Mouse (Mus musculus) stomach, embryonic 15.5 days (tissue): Measurements from ENCODE around the gene BC052040. TPM values are rescaled to one million over a fixed set of nuclear protein-coding genes. Genes with fewer than 3 reads are reported as not detected.

Experiments used
- ATAC-seq: fragments of 200-750 bp; cut with Nextera tagmentation; 2 replicates; pipeline ENCODE4 v1.8.0; 2017; ENCODE audit warnings: low read depth, moderate number of reproducible peaks, moderate TSS enrichment; ENCODE audit not compliant: insufficient read depth, low FRiP score
- H3K27ac ChIP-seq: fragments of 300-500 bp; sonication (generic); 2 replicates; pipeline ENCODE4 v1.5.1; 2015; ENCODE audit warnings: mild to moderate bottlenecking, inconsistent platforms
- H3K27me3 ChIP-seq: fragments of 300-500 bp; sonication (generic); replicated peaks from 2 replicates; pipeline ENCODE4 v1.6.1; 2015; ENCODE audit warnings: inconsistent platforms
- H3K36me3 ChIP-seq: fragments of 300-500 bp; sonication (generic); 2 replicates; pipeline ENCODE4 v1.6.1; 2015; ENCODE audit warnings: inconsistent platforms
- H3K4me1 ChIP-seq: fragments of 300-500 bp; sonication (generic); 2 replicates; pipeline ENCODE4 v1.6.1; 2015; ENCODE audit warnings: inconsistent platforms
- H3K4me2 ChIP-seq: fragments of 300-500 bp; sonication (generic); 2 replicates; pipeline ENCODE4 v1.6.1; 2015; ENCODE audit warnings: mild to moderate bottlenecking, inconsistent platforms
- H3K4me3 ChIP-seq: fragments of 300-500 bp; sonication (generic); replicated peaks from 2 replicates; pipeline ENCODE4 v1.5.1; 2015; ENCODE audit warnings: inconsistent platforms
- H3K9ac ChIP-seq: fragments of 300-500 bp; sonication (generic); 2 replicates; pipeline ENCODE4 v1.6.1; 2015; ENCODE audit warnings: inconsistent platforms
- H3K9me3 ChIP-seq: fragments of 300-500 bp; sonication (generic); 2 replicates; pipeline ENCODE4 v1.6.1; 2016; ENCODE audit warnings: inconsistent platforms
- WGBS: fragments of 180-500 bp; shearing (Covaris S2); methylation state at CpG from one replicate; pipeline ENCODE4 v1.1.7; 2015; 5-methylcytosine and 5-hydroxymethylcytosine counted together
- polyA plus RNA-seq: library from polyadenylated mRNA; unstranded; fragments of >200 nt; fragmentation: Nextera tagmentation; extraction: Ambion mirVana; gene quantifications from 2 replicates; pipeline ENCODE4 v1.2.1, GENCODE M21; 2015

Gene BC052040
- polyA plus RNA-seq, 1 experiment from 2014 or later, result 11.9 TPM

DNA sequence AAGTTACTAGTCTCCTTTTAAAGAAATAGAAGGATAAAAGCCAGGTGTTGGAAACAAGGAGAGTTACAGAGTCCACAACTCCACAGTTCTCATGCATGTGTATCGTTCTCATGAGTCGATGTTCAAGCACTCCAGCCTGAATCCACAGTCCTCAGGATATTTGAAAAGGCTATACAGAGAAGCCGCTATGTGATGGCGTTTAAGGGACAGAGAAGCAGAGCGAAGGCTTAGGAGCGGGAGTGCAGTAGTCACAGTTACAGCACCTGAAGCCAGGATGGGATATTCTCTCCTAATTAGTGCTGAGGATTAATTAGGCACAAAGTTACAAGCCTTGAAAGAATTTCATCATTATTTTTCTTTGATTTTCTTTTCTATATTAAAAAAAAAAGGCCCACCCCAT, 143.2 kb downstream of the BC052040 start:
- WGBS, result 86% methylated on average over 6 of the region's 6 CpGs

DNA sequence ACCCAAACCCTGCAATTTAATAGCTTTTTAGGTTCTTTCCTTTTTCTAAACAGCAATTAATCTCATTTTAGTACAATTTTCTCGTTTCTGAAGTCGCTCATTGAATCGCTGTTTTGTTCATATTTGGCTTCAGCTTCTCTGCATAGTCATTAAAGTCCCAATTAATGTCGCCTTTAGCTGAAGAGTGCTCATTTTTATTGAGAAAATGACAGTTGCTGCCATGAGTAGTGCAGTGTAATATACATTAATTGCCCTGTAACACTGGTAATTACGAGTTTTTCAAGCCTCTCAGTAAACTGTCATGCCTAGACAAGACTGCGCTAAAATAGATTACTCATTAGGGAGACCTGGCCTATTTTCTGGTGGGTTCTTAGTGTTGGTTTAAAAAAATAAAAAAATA, 144.0 kb downstream of the BC052040 start:
- no peaks in the 10 kb centered on the region for H3K4me1 ChIP-seq
- no peak overlapping the region for H3K27ac ChIP-seq
- ATAC-seq, result no peak
- no peaks in the 10 kb centered on the region for H3K9me3 ChIP-seq
- H3K36me3 ChIP-seq, result no peaks in the 10 kb centered on the region
- H3K27me3 ChIP-seq, result no peaks in the 10 kb centered on the region
- H3K4me3 ChIP-seq, result no peak overlapping the region
- no peak overlapping the region for H3K4me2 ChIP-seq
- no peak overlapping the region for H3K9ac ChIP-seq
- WGBS, result 68% methylated on average over 6 of the region's 6 CpGs

More for the DNA sequence above, 143.2 kb downstream of the BC052040 start:
- ATAC-seq, result no peak
- no peaks in the 10 kb centered on the region for H3K36me3 ChIP-seq
- H3K4me1 ChIP-seq, result no peaks in the 10 kb centered on the region
- H3K27me3 ChIP-seq, result no peaks in the 10 kb centered on the region
- H3K9ac ChIP-seq, result no peak overlapping the region
- H3K9me3 ChIP-seq, result no peaks in the 10 kb centered on the region
- no peak overlapping the region for H3K4me2 ChIP-seq
- H3K4me3 ChIP-seq, result no peak overlapping the region
- no peak overlapping the region for H3K27ac ChIP-seq

DNA sequence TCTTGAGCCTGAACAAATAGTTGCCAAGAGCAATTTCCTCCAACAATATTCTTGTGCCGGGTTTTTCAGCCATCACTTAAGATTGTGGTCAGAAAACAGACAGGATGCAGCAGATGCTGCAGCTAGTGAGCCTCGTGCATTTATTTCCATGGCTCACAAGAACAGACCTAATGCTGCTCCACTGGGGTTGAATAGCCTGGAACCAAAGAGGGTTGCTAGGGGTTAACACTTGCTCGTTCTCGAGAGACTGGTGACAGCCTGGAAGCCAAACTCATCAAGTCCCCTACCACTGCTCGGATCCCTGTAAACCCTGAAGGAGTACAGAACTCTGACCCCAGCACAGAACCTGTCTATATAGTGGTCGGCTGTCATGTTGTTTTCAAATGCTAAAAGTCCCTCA, 144.4 kb downstream of the BC052040 start:
- no peak overlapping the region for H3K4me3 ChIP-seq
- no peak overlapping the region for H3K27ac ChIP-seq
- H3K4me1 ChIP-seq, result no peaks in the 10 kb centered on the region
- no peaks in the 10 kb centered on the region for H3K36me3 ChIP-seq
- H3K4me2 ChIP-seq, result no peak overlapping the region
- H3K27me3 ChIP-seq, result no peaks in the 10 kb centered on the region
- no peak for ATAC-seq
- 49% methylated on average over 6 of the region's 6 CpGs for WGBS
- no peaks in the 10 kb centered on the region for H3K9me3 ChIP-seq
- no peak overlapping the region for H3K9ac ChIP-seq

DNA sequence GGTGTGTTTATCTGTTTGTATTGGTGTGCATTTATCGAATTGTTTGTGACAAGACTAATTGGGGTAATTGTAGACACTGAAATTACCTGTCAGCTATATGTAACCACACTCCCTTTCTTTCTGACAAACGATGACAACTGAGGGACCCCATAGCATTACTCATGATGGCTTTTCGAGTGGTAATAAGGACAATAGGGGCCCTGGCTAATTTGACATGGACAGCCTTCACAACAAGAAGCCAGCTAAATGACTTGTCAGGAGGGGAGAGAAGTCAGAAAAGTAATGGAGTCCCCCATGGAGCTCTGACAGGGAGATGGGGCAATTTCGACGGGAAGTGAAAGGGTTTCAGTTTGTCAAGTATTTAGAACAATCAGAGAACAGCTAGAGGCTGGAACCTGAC, 145.3 kb downstream of the BC052040 start:
- Histone ChIP-seq H3K9ac (no peak overlapping the region), H3K36me3 (no peaks in the 10 kb centered on the region), H3K4me3 (no peak overlapping the region), H3K27me3 (no peaks in the 10 kb centered on the region), H3K27ac (no peak overlapping the region), H3K9me3 (no peaks in the 10 kb centered on the region), H3K4me1 (no peaks in the 10 kb centered on the region), H3K4me2 (no peak overlapping the region)
- no peak for ATAC-seq
- 79% methylated on average over 5 of the region's 5 CpGs for WGBS

DNA sequence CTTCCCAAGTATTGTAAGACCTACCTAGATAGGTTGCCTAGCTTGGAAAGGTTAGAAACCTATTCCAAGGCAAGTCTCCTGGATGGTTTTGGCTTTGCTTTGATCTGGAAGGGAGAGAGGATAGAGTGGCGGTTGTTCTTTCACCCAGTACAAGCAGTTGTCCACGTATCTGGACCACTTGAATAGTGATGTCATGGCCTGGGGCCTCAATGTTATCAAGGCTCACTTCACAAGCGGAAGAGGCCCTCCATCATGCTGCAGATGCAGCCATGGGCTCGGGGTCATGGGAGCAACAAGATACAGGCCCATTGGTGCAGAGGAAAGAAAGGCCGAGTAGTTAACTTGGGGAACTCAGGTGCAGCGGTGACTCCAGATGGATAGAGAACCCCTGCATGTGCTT, 147.1 kb downstream of the BC052040 start:
- Histone ChIP-seq H3K9ac (no peak overlapping the region), H3K9me3 (no peaks in the 10 kb centered on the region), H3K4me1 (no peaks in the 10 kb centered on the region), H3K27ac (no peak overlapping the region), H3K36me3 (no peaks in the 10 kb centered on the region), H3K4me3 (no peak overlapping the region), H3K27me3 (no peaks in the 10 kb centered on the region), H3K4me2 (no peak overlapping the region)
- no peak for ATAC-seq
- 88% methylated on average over 6 of the region's 6 CpGs for WGBS

DNA sequence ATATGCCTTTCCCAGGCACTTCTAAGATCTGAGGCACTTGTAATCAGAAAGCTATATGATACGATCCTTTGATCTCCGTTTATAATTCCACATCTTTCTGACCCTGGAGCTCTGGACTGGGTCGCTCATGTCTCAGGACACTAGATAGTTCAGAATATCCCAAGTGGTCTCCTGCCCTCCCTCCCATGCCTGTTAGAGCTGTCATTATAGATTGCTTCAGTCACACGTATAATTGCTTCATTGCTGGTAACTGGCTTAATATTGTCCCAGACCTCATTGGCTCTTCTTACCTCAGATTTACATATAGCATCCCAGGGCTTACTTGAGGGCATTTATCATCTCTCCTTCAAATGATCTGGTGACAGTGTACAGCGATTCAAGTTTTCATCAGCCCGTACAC, 149.0 kb downstream of the BC052040 start:
- H3K4me2 ChIP-seq, result no peak overlapping the region
- no peak overlapping the region for H3K27ac ChIP-seq
- WGBS, result 71% methylated on average over 6 of the region's 6 CpGs
- no peak for ATAC-seq
- no peak overlapping the region for H3K4me3 ChIP-seq
- H3K36me3 ChIP-seq, result no peaks in the 10 kb centered on the region
- H3K4me1 ChIP-seq, result no peaks in the 10 kb centered on the region
- no peaks in the 10 kb centered on the region for H3K9me3 ChIP-seq
- H3K9ac ChIP-seq, result no peak overlapping the region
- no peaks in the 10 kb centered on the region for H3K27me3 ChIP-seq

DNA sequence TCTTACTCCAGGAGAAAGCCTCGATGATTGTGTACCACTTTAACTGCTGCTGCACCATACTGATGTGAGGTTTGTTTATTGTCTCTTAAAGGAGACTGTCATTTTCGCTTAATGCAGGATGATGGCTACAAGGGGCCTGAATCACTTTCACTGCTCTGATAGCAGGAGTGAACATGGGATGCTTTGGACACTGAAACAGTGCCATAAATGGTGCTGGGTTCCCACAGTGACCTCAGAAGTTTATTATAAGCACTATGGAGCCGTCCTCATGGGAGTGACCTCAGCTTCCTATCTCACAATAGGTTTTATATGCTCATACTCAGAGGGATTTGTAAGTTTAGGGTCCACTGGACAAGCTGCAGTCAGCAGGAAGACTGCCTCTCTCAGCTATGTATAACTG, 149.7 kb downstream of the BC052040 start:
- no peak for ATAC-seq

DNA sequence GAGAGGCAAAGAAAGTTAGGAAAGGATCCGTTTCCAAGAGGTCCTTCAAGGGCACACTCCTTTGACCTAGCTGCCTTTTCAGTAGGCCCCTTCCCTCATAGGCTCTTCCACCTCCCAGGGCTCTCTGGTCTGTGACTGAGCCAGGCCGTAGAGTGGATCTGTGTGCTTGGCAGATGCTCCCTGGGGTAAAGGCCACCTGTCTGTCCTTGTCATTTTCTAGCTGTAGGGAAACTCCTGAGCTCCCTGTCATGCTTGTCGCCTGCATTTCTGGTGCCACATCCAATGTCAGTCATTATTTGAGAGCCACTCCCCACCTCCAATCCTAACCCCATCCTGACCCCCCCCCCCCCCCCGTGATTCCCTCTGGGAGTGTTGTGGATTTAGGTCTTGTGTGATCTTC, 151.1 kb downstream of the BC052040 start:
- H3K9ac ChIP-seq, result no peak overlapping the region

More for the DNA sequence above, 149.7 kb downstream of the BC052040 start:
- Histone ChIP-seq H3K27ac (no peak overlapping the region), H3K4me1 (no peaks in the 10 kb centered on the region), H3K9me3 (no peaks in the 10 kb centered on the region), H3K9ac (no peak overlapping the region), H3K27me3 (no peaks in the 10 kb centered on the region), H3K36me3 (no peaks in the 10 kb centered on the region), H3K4me2 (no peak overlapping the region), H3K4me3 (no peak overlapping the region)
- 44% methylated on average over 3 of the region's 3 CpGs for WGBS

DNA sequence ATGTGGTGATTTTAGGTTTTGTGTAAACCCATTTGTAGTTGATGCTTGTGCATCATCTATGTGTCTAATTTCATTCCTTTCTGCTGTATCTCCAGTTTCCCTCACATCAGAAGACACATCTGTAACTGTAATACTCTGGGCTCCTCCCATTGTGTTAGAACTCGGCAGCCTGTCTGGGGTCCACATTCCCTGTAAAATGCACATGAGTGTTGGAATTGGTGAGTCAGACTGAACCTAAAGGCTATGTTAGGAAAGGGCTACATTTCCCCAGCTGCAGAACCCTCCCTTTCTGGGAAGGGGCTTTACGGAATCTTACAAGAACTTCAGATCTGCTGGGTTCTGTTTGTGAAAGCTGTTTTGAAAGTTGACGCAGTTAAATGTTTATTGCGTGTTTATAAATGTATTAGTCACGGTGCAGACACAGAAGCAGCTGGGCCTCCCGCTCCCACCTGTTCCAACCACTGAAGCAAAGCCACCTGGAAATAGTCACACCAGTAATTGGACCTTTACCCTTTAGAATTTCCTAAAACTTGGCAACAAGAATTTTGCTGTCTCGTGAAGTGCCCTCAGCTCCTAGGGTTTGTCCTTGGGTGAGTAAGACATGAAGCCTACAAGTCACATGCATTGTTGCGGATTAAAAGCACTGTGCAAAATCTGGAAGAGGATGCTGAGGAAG, 151.6 kb downstream of the BC052040 start:
- no peak overlapping the region for H3K4me2 ChIP-seq
- H3K4me3 ChIP-seq, result no peak overlapping the region
- WGBS, result 62% methylated on average over 8 of the region's 8 CpGs
- ATAC-seq, result no peak
- H3K9me3 ChIP-seq, result no peaks in the 10 kb centered on the region
- no peaks in the 10 kb centered on the region for H3K36me3 ChIP-seq
- no peaks in the 10 kb centered on the region for H3K27me3 ChIP-seq
- H3K9ac ChIP-seq, result no peak overlapping the region
- no peak overlapping the region for H3K27ac ChIP-seq
- no peaks in the 10 kb centered on the region for H3K4me1 ChIP-seq

More for the DNA sequence above, 151.1 kb downstream of the BC052040 start:
- Histone ChIP-seq H3K4me2 (no peak overlapping the region), H3K4me3 (no peak overlapping the region), H3K9me3 (no peaks in the 10 kb centered on the region), H3K27ac (no peak overlapping the region), H3K36me3 (no peaks in the 10 kb centered on the region), H3K27me3 (no peaks in the 10 kb centered on the region), H3K4me1 (no peaks in the 10 kb centered on the region)
- no peak for ATAC-seq
- 85% methylated on average over 4 of the region's 4 CpGs for WGBS

DNA sequence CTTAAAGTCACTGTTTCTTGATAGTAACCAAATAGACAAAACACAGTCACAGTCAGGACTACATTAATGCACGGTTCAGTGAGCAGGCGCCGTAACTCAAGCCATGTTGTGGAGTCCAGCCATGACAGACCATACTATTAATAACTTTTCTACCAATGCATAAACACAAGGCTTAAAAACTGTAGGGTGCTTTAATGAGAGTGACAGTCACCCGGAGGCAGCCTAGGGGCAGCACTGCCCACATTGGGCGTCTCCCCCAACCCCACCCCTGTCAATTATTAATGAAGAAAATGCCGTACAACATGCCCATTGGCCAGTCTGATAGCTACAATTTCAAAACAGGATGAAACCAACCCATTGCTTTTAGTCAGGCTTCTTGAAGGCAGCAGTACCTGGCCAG, 153.3 kb downstream of the BC052040 start:
- Histone ChIP-seq H3K27me3 (no peaks in the 10 kb centered on the region), H3K36me3 (no peaks in the 10 kb centered on the region), H3K4me2 (no peak overlapping the region), H3K9ac (no peak overlapping the region), H3K4me3 (no peak overlapping the region), H3K9me3 (no peaks in the 10 kb centered on the region), H3K4me1 (no peaks in the 10 kb centered on the region), H3K27ac (no peak overlapping the region)
- 84% methylated on average over 6 of the region's 6 CpGs for WGBS
- no peak for ATAC-seq

DNA sequence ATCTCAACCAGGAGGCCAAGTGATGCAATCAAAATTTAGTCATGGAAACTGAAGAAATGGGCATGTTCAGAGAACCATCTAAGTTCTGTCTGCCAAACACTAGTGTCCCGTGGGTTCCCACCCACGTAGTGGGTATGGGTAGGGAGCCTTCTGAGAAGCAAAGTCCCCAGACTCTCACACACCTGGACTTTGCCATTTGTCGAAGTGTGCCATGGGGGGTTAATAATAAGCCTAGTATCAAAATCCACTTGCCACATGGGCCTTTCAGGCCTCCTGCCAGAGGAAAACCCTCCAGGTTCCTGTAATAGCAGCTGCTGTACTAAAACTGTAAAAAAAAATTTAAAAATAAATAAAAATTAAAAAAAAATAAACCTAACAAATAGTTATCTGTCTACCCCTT, 154.9 kb downstream of the BC052040 start:
- H3K4me3 ChIP-seq, result no peak overlapping the region
- H3K27me3 ChIP-seq, result no peaks in the 10 kb centered on the region
- H3K4me2 ChIP-seq, result no peak overlapping the region
- H3K9me3 ChIP-seq, result no peaks in the 10 kb centered on the region
- H3K36me3 ChIP-seq, result no peaks in the 10 kb centered on the region
- no peaks in the 10 kb centered on the region for H3K4me1 ChIP-seq
- no peak for ATAC-seq
- 86% methylated on average over 3 of the region's 3 CpGs for WGBS
- H3K27ac ChIP-seq, result no peak overlapping the region
- H3K9ac ChIP-seq, result no peak overlapping the region

DNA sequence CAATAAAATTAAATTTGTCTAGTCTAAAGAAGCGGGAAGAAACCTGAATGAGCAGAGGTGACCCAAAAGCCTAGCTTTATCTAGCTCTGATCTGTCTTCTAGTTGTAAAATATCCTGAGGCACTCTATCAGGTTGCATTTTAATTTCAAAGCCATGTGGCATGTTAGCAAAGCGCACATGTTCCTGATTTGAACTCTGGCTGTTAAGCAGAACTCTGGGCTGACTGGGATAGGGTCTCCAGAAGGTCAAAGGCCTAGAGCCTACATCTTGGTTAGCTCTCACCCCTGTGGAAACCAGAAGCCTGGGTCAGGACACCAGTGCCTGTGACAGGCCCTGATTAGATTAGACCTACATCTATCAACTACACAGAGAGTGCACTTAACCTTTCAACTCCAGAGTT, 156.4 kb downstream of the BC052040 start:
- Histone ChIP-seq H3K27ac (no peak overlapping the region), H3K9me3 (no peaks in the 10 kb centered on the region), H3K27me3 (no peaks in the 10 kb centered on the region), H3K36me3 (no peaks in the 10 kb centered on the region), H3K4me1 (no peaks in the 10 kb centered on the region), H3K4me3 (no peak overlapping the region), H3K4me2 (no peak overlapping the region), H3K9ac (no peak overlapping the region)
- ATAC-seq, result no peak
- 79% methylated on average over 2 of the region's 2 CpGs for WGBS

DNA sequence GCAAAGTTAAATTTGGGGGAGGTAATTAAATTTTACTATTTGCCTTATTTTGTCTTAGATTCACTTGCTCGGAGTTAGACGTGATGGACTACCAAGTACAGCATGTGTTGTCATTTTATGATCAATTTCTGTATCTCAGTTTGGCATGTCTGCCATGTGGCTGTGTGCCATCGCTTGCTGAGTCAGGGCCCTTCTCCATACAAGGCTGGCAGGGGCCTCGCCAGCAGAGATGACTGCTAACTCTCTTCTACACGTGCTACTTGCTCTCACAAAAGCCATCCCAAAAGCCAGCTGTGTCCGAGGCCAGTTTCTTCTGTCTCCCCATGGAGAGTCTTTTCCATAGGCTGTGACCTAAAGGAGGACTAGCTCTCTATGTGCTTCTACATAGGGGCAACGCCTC, 160.5 kb downstream of the BC052040 start:
- H3K9ac ChIP-seq, result no peak overlapping the region; the same call in 1 of the 2 replicates
- no peaks in the 10 kb centered on the region for H3K4me1 ChIP-seq
- WGBS, result 84% methylated on average over 7 of the region's 7 CpGs
- H3K9me3 ChIP-seq, result no peaks in the 10 kb centered on the region
- no peak for ATAC-seq
- H3K4me2 ChIP-seq, result no peak overlapping the region
- no peaks in the 10 kb centered on the region for H3K36me3 ChIP-seq
- H3K27me3 ChIP-seq, result no peaks in the 10 kb centered on the region
- H3K4me3 ChIP-seq, result no peak overlapping the region
- no peak overlapping the region for H3K27ac ChIP-seq
